Mouse (Mus musculus) heart, embryonic 15.5 days (tissue): ENCODE measurements around the gene Unc13d. TPM values are rescaled to one million over a fixed set of nuclear protein-coding genes. Genes with fewer than 3 reads are reported as not detected.

Source experiments
- ATAC-seq: fragments of 200-750 bp; cut with Nextera tagmentation; replicated peaks from 2 replicates; pipeline ENCODE4 v1.8.0; 2017; ENCODE audit warnings: low read depth, moderate TSS enrichment; ENCODE audit not compliant: insufficient number of reproducible peaks, insufficient read depth, low FRiP score
- H3K27ac ChIP-seq: fragments of 300-500 bp; sonication (generic); 2 replicates; pipeline ENCODE4 v1.5.1; 2015; ENCODE audit warnings: mild to moderate bottlenecking, inconsistent platforms
- H3K27me3 ChIP-seq: fragments of 300-500 bp; sonication (generic); 2 replicates; pipeline ENCODE4 v1.6.1; 2015; ENCODE audit warnings: inconsistent platforms
- H3K36me3 ChIP-seq: fragments of 300-500 bp; sonication (generic); 2 replicates; pipeline ENCODE4 v1.6.1; 2015; ENCODE audit warnings: mild to moderate bottlenecking, inconsistent platforms
- H3K4me1 ChIP-seq: fragments of 300-500 bp; sonication (generic); replicated peaks from 2 replicates; pipeline ENCODE4 v1.6.1; 2015; ENCODE audit warnings: inconsistent platforms
- H3K4me2 ChIP-seq: fragments of 300-500 bp; sonication (generic); 2 replicates; pipeline ENCODE4 v1.6.1; 2015; ENCODE audit warnings: inconsistent platforms, mild to moderate bottlenecking, moderate library complexity
- H3K4me3 ChIP-seq: fragments of 300-500 bp; sonication (generic); 2 replicates; pipeline ENCODE4 v1.5.1; 2015; ENCODE audit warnings: mild to moderate bottlenecking, inconsistent platforms
- H3K9ac ChIP-seq: fragments of 300-500 bp; sonication (generic); 2 replicates; pipeline ENCODE4 v1.6.1; 2015; ENCODE audit warnings: mild to moderate bottlenecking, inconsistent platforms
- H3K9me3 ChIP-seq: fragments of 300-500 bp; sonication (generic); replicated peaks from 2 replicates; pipeline ENCODE4 v1.6.1; 2016; ENCODE audit warnings: inconsistent platforms
- WGBS: fragments of 180-500 bp; shearing (Covaris S2); methylation state at CpG from one replicate; pipeline ENCODE4 v1.1.7; 2015; ENCODE audit warnings: mixed read lengths; 5-methylcytosine and 5-hydroxymethylcytosine counted together
- polyA plus RNA-seq: library from polyadenylated mRNA; unstranded; fragments of >200 nt; fragmentation: Nextera tagmentation; extraction: Ambion mirVana; gene quantifications from 2 replicates; pipeline ENCODE4 v1.2.1, GENCODE M21; 2015

The Unc13d gene
- polyA plus RNA-seq, 1 experiment from 2014 or later: 1.0 TPM

DNA sequence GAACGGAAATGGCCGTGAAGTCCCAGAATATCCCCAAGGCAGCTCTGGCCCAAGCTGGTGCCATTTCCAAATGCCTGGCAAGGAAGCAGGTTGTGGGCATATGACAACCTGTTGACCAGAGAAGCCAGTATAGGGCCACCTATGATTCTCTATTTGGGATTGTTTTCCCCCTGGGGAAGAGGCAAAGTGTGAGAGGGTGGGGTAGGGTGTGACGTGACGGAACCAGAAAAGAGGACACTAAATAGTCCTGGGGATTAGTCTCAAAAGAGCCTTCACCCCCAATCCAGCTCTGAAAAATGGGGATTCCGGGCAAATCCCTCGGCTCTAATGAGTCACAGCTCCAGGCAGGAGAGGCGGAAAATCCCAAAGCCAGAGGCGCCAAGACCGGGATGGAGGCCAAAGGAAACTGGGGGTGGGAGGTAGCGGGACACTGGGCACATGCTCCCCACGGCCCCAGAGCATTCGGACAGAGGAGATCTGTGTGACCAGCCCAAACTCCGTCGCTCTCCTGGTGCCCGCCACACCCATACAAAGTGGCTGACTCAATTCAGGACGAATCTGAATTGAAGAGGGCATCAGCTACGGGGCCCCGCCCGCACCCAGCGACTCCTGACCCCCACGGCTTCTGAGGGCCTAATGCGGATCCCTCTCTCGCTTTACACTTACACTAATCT lies 30.8 kb upstream of the Unc13d start:
- 13% methylated on average over 23 of the region's 23 CpGs for WGBS
- peak overlapping the region; percentile 81 for H3K4me2 ChIP-seq
- ATAC-seq: no peak
- peak overlapping the region; percentile 96 for H3K27ac ChIP-seq
- peaks cover 10% of the 10 kb centered on the region for H3K36me3 ChIP-seq
- no peaks in the 10 kb centered on the region for H3K9me3 ChIP-seq
- H3K4me1 ChIP-seq: peaks cover 62% of the 10 kb centered on the region
- H3K27me3 ChIP-seq: no peaks in the 10 kb centered on the region
- H3K4me3 ChIP-seq: peak overlapping the region; percentile 85
- H3K9ac ChIP-seq: peak overlapping the region; percentile 83

DNA sequence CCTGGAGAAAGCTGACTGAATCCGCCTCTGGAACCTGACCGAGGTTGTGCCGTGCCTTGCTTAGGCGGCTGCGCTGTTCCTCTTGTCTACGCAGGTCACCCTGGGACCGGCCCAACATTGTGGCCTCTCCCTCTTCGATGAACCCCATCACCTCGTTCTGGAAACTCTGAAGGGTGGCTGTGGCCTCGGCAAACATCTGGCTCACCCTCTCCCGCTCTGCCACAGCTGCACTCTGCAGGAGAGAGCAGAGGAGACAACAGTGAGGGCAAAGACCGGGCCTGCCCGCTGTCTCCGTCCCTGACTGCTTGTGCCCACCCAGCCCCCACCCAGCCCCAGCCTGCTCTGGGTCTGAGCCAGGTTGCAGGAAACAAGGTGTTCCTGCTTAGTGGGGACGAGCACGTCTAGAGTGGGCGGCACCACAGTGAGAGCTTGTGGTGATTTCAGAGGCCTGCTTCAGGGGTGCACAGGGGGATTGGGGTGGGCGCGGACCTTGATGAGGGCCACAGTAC lies 30.1 kb upstream of the Unc13d start:
- Histone ChIP-seq H3K4me3 (peak overlapping the region; percentile 85), H3K27ac (peak overlapping the region; percentile 96), H3K4me1 (peaks cover 70% of the 10 kb centered on the region), H3K9ac (peak overlapping the region; percentile 83), H3K36me3 (peaks cover 10% of the 10 kb centered on the region), H3K27me3 (no peaks in the 10 kb centered on the region), H3K4me2 (peak overlapping the region; percentile 81), H3K9me3 (no peaks in the 10 kb centered on the region)
- no peak for ATAC-seq
- 41% methylated on average over 19 of the region's 19 CpGs for WGBS

DNA sequence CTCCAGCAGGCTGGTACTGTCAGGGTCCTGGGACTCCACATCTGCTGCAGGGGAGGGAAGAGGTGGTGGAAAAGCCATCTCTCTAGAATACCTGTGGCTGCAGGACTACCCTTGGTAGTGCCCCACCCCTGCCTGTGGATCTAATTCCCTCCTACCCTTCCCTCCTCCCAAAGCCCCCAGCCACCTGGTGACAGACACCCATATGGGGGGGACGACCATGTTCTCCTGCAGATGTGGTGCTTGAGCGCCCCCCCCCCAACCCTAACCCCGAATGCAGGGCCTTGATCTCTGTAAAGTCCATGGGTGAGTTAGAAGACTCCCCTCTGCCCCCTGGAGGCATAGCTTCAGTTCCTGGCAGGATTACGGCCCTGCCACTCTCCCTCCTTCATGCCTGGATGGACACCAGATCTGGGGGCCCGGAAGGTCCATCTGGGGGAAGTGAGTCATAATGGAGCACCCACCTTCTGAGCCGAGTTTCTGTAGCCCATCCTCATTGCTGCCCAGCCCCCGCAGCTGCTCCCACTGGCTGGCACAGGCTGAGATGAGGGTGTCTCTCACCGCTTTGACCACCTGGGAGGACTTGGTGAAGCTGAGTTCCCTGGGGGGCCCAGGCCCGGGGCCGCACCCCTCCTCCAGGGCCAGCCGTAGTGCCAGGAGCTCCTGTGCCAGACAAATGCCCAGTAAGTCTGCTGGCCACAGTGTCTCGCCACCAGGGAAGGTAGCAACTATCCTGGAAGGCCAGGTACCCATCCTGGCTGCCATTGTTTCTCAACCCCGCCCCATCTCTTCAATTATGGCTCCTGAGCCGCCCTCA lies 29.4 kb upstream of the Unc13d start:
- H3K4me2 ChIP-seq: peak overlapping the region; percentile 81
- H3K36me3 ChIP-seq: peaks cover 10% of the 10 kb centered on the region
- WGBS: 44% methylated on average over 14 of the region's 14 CpGs
- peak overlapping the region; percentile 83 for H3K9ac ChIP-seq
- ATAC-seq: no peak
- peak overlapping the region; percentile 96 for H3K27ac ChIP-seq
- no peaks in the 10 kb centered on the region for H3K9me3 ChIP-seq
- peaks cover 74% of the 10 kb centered on the region for H3K4me1 ChIP-seq
- H3K27me3 ChIP-seq: no peaks in the 10 kb centered on the region
- H3K4me3 ChIP-seq: peak overlapping the region; percentile 85

DNA sequence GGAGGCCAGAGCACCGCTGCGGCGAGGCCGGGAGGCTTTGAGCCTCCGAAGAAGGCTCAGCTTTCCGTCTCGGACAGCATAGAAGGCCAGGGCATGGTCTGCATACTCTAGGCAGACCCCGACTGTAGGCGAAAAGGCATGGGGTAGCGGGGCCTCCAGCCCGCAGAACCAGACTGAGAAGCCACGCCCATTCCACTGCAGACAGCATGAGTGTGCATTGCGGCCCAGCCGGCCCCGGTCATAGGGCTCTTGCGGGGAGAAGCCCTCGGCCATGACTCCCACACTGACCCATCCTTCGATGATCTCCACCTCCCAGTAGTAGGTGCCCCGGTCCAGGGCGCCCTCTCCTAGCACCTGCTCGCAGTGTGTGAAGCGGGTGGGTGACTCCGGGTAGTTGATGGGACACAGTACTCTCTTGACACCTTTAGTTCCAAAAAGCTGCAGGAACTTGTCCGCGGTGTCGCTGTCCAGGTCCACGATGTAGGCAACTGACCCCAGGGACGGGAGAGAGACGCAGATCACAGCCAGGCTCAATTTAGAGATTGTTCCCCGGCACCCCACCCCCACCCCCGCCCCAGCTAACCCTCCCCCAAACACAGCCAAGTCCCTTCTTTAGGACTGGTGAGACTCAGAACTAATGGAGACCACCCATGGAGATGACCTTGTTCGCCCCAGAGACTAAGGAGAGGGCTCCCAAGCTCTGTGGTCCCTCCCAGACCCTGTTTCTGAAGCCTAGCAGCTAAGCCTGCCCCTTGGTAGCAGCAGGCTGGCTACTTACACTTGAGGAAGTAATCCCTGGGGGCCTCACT lies 28.6 kb upstream of the Unc13d start:
- no peak overlapping the region for H3K9ac ChIP-seq
- H3K4me1 ChIP-seq: peaks cover 82% of the 10 kb centered on the region
- H3K4me2 ChIP-seq: peak overlapping the region; percentile 81
- 37% methylated on average over 32 of the region's 32 CpGs for WGBS
- peaks cover 10% of the 10 kb centered on the region for H3K36me3 ChIP-seq
- H3K4me3 ChIP-seq: peak overlapping the region; percentile 85
- H3K27ac ChIP-seq: peak overlapping the region; percentile 96
- H3K27me3 ChIP-seq: no peaks in the 10 kb centered on the region
- H3K9me3 ChIP-seq: no peaks in the 10 kb centered on the region
- ATAC-seq: no peak

DNA sequence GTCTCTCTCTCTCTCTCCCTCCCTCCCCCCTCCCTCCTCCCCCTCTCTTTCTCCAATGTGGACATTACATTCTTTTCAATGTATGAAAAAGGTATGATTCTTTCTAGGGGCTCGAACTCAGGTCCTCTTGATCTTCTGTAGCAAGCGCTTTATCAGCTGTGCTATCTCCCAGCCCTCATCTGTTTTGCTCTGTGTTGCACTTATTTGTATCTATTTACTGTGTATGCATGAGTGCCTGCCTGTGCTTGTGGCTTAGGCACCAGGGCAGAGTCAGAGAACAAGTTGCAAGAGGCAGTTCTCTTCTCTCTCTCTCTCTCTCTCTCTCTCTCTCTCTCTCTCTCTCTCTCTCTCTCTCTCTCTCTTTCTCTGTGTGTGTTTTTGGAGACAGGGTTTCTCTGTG lies 27.3 kb upstream of the Unc13d start:
- Histone ChIP-seq H3K27ac (peak overlapping the region; percentile 96), H3K4me1 (peaks cover 89% of the 10 kb centered on the region), H3K36me3 (peaks cover 10% of the 10 kb centered on the region), H3K9me3 (no peaks in the 10 kb centered on the region), H3K4me2 (no peak overlapping the region), H3K4me3 (no peak overlapping the region), H3K9ac (no peak overlapping the region), H3K27me3 (no peaks in the 10 kb centered on the region)
- ATAC-seq: no peak
- WGBS: 87% methylated on average over 2 of the region's 2 CpGs

DNA sequence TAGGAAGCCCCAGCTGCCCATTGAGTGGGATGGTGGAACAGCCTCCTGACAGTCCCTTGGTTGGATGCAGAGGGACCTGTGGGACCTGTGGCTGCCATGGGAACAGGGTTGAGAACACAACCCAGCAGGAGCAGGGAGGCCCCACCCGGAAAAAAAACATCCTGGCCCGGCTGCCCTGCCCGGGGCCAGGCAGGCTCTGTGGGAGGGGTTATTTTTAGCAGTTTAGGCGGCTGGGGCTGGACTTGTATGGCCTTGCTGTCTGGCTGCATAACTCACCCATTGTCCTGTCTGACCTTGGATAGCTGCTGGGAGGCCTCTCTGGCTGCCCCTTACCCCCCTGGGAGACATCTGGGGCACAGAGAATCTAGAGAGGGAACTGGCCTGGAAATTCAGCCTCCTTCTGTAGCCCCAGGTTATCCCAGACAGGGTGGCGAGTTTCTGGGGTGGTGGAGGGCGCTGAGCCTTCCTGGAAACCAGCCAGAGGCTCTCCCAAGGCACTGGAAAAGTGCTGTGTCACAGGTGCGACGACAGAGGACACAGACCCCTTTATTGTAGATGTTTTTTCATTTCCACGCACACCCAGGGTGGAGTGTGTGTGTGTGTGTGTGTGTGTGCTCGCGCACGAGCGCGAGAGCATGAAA lies 26.4 kb upstream of the Unc13d start:
- Histone ChIP-seq H3K4me1 (peaks cover 92% of the 10 kb centered on the region), H3K4me3 (no peak overlapping the region), H3K4me2 (peak overlapping the region; percentile 30), H3K36me3 (peaks cover 10% of the 10 kb centered on the region), H3K9me3 (no peaks in the 10 kb centered on the region), H3K27me3 (no peaks in the 10 kb centered on the region), H3K27ac (peak overlapping the region; percentile 96), H3K9ac (peak overlapping the region; percentile 22)
- peak; percentile 72 for ATAC-seq
- WGBS: 24% methylated on average over 14 of the region's 14 CpGs

DNA sequence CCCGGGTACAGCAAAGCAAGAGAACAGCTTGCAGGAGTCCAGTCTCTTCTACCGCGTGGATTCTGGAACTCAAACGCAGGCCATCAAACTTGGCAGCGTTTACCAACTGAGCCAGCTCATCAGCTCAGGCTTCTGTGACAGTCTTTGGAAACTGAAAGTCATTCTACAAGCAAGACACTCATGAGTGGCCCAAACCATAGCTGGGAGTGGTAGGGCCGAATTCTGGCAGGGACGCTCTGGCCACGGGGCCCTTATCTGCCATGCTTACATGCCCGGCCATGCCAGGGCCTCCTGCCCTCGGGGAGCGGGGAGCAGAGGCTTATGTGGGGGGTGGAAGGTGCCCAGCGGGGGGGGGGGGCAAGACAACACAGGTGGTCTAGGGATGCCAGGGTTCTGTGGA lies 25.8 kb upstream of the Unc13d start:
- Histone ChIP-seq H3K9ac (0 out of 2 replicates have a peak overlapping the region, but pooled peaks have one; percentile 16), H3K4me1 (peaks cover 96% of the 10 kb centered on the region), H3K4me2 (peak overlapping the region; percentile 30), H3K27ac (peak overlapping the region; percentile 96), H3K36me3 (peaks cover 10% of the 10 kb centered on the region), H3K27me3 (no peaks in the 10 kb centered on the region), H3K4me3 (no peak overlapping the region), H3K9me3 (no peaks in the 10 kb centered on the region)
- no peak for ATAC-seq
- 40% methylated on average over 11 of the region's 12 CpGs for WGBS

DNA sequence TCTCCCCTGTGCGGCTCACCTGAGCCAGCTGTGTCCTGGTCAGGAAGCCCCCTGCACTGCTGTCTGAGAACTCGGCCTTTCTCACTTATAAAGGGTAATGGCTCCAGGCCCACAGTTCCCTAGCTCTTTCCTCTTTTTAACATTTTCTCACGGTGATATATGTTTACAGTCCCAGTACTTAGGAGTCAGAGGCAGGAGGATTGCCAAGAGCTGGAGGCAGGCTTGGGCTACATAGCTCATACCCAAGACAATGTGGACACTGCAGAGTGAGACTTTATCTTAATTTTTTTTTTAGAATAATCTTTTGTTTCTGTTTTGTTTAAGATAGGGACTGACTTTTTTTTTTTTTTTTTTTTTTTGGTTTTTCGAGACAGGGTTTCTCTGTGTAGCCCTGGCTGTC lies 24.7 kb upstream of the Unc13d start:
- Histone ChIP-seq H3K36me3 (peaks cover 10% of the 10 kb centered on the region), H3K9ac (peak overlapping the region; percentile 40; the same call in 1 of the 2 replicates), H3K9me3 (no peaks in the 10 kb centered on the region), H3K4me3 (no peak overlapping the region), H3K27ac (peak overlapping the region; percentile 96), H3K4me1 (peaks cover 85% of the 10 kb centered on the region), H3K4me2 (peak overlapping the region; percentile 12; the same call in 1 of the 2 replicates), H3K27me3 (no peaks in the 10 kb centered on the region)
- WGBS: 52% methylated on average over 3 of the region's 4 CpGs
- ATAC-seq: 0 out of 2 replicates have a peak, but pooled peaks have one; percentile 28

DNA sequence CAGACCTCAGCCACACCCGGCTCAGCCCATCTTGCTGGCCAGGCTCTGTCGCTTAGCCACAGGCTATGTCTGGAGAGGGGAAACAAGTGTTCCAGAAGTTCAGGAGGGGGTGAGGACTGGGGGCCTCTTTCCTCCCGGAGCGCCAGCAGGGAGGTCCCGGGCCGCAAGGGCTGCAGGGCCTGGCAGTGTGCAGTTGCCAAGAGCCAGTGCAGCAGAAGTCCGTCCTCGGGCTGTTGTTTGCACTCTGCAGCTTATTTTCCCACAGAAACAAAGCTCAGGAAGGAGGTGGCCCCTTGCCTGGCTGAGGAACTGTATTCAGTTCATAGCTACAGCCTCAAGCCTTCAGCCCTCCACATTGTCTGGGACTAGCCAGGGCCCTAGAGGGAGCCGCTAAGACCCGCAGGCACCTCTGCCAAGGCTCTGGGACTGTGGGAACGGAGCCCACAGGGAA lies 24.2 kb upstream of the Unc13d start:
- Histone ChIP-seq H3K36me3 (peaks cover 10% of the 10 kb centered on the region), H3K9ac (peak overlapping the region; percentile 40), H3K27me3 (no peaks in the 10 kb centered on the region), H3K4me2 (peak overlapping the region; percentile 12; the same call in 1 of the 2 replicates), H3K9me3 (no peaks in the 10 kb centered on the region), H3K27ac (peak overlapping the region; percentile 96), H3K4me1 (peaks cover 79% of the 10 kb centered on the region), H3K4me3 (no peak overlapping the region)
- peak; percentile 60 for ATAC-seq
- WGBS: 25% methylated on average over 11 of the region's 11 CpGs

DNA sequence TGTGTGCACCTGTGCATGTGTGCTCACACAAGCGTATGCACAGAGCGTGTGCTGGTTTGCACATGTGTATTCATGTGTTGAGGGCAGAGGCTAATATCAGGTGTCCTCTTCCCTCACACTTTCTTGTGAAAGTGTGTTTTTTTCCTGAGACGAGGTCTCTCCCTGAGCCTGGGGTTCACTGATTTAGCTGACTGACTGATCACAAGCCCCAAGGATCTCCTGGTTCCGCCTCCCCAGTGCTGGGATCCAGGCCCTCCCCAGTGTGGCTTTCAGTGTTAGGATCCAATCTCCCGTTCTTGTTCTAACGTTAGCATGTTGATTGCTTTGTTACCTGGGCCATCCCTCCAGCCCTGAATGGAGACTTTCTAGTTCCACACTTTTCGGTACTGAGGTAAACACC lies 23.1 kb upstream of the Unc13d start:
- WGBS: 78% methylated on average over 7 of the region's 7 CpGs
- no peak overlapping the region for H3K4me3 ChIP-seq
- H3K9me3 ChIP-seq: no peaks in the 10 kb centered on the region
- peaks cover 68% of the 10 kb centered on the region for H3K4me1 ChIP-seq
- H3K36me3 ChIP-seq: peaks cover 5% of the 10 kb centered on the region
- ATAC-seq: no peak
- no peak overlapping the region for H3K4me2 ChIP-seq
- no peak overlapping the region; the same call in 1 of the 2 replicates for H3K9ac ChIP-seq
- peak overlapping the region; percentile 96 for H3K27ac ChIP-seq
- no peaks in the 10 kb centered on the region for H3K27me3 ChIP-seq
